ENCODE assay signal across 11 mouse cellular contexts in the genomic region with DNA sequence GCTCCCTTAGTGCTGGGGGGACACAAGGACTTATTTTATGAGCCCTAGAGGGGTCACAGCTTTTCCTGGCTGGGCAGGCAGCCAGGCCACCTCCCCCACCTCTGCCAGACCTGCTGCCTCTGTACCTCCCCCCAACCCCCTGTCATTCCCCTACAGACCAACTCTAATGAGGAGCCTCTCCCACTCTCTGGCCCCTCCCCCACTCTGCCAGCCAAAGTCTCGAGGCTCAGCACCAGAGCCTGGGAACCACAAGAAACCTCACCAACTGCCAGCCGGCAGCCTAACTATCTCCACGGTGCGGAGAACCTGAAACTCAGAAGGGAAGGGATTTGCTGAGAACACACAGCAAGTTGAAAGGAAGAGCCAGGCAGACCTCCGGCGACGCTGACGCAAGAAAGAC. TPM values are rescaled to one million over a fixed set of nuclear protein-coding genes. Genes with fewer than 3 reads are reported as not detected.
A peak's percentile ranks its signal among the peaks of the same experiment; 100 is the strongest.
DNase-seq lines count a peak whose midpoint lies in the region; ATAC-seq and TF ChIP-seq lines count a peak whose summit lies in the region.
"Had no signal": no experiment of that assay in that cellular context is flagged by ENCODE, and none has a peak within 500 bp of the region (broad histone marks: within the 10 kb centered on the region; RNA-seq: fewer than 3 reads in every experiment).

No protein-coding gene starts in this region.

- 0 out of 2 replicates have a peak overlapping the region, but pooled peaks have one; percentile 6 for H3K4me3 ChIP-seq in heart, embryonic 11.5 days (ENCODE audit: low read depth, low read length)
- no peak overlapping the region for H3K4me3 ChIP-seq in thymus, adult 2 months (ENCODE audit: control insufficient read depth, insufficient read depth, low read length)
- H3K4me3 ChIP-seq in liver, embryonic 12.5 days, result no peak overlapping the region
- H3K4me3 ChIP-seq: erythroblast, embryonic 14.5 days; liver, embryonic 15.5 days had no signal

- TF ChIP-seq POLR2A in thymus, adult 2 months (IDR thresholded peaks at IDR 0.05; ENCODE audit: control insufficient read depth, extremely low read depth, insufficient read depth, low read length, poor library complexity), result no peak

- H3K9ac ChIP-seq in heart, embryonic 11.5 days (ENCODE audit: low read depth, low read length), result peak overlapping the region; percentile 39; the same call in 1 of the 2 replicates
- H3K9ac ChIP-seq in liver, embryonic 12.5 days, result no peak overlapping the region
- H3K9ac ChIP-seq: liver, embryonic 15.5 days had no signal

- no peak for TF ChIP-seq CTCF in thymus, adult 2 months (IDR thresholded peaks at IDR 0.05; ENCODE audit: borderline replicate concordance, control insufficient read depth, extremely low read depth, insufficient read depth, low read length, poor library complexity)

- 0 out of 2 replicates have a peak, but pooled peaks cover 5% of the 10 kb centered on the region for H3K4me1 ChIP-seq in heart, embryonic 11.5 days (ENCODE audit: control insufficient read depth, insufficient read depth, low read length)
- no peaks in the 10 kb centered on the region for H3K4me1 ChIP-seq in thymus, adult 2 months (replicated peaks; ENCODE audit: control insufficient read depth, insufficient read depth, low read length)
- H3K4me1 ChIP-seq in liver, embryonic 12.5 days, result peaks cover 43% of the 10 kb centered on the region

- no peak for DNase-seq in heart, adult 9 months (ENCODE audit: low spot score in 2 of 2)
- peak; percentile 38 for DNase-seq in thymus, postnatal 4 days
- no peak for DNase-seq in thymus, adult 2 months
- no peak for DNase-seq in urinary bladder, adult 18-20 months (ENCODE audit: low spot score in 2 of 2)
- no peak for DNase-seq in spleen, postnatal 10 days (ENCODE audit: low spot score in 2 of 2)
- no peak for DNase-seq in thymus, postnatal 36 days

- no peak for ATAC-seq in heart, embryonic 11.5 days (replicated peaks; ENCODE audit: insufficient number of reproducible peaks, low FRiP score, low TSS enrichment)
- ATAC-seq in liver, embryonic 12.5 days, result no peak

- H3K36me3 ChIP-seq in heart, embryonic 11.5 days (ENCODE audit: control insufficient read depth, insufficient read depth, low read length), result no peaks in the 10 kb centered on the region
- H3K36me3 ChIP-seq in thymus, adult 2 months (ENCODE audit: control insufficient read depth, insufficient read depth, low read length), result no peaks in the 10 kb centered on the region
- H3K36me3 ChIP-seq in liver, embryonic 12.5 days, result no peaks in the 10 kb centered on the region
- H3K36me3 ChIP-seq: liver, embryonic 15.5 days had no signal

- 6% methylated on average over 8 of the region's 8 CpGs for WGBS in heart, embryonic 11.5 days (ENCODE audit: insufficient replicate concordance)
- WGBS in thymus, adult 2 months, result 40% methylated on average over 8 of the region's 8 CpGs
- 22% methylated on average over 8 of the region's 8 CpGs for WGBS in liver, embryonic 12.5 days (ENCODE audit: insufficient replicate concordance)

- no peaks in the 10 kb centered on the region for H3K9me3 ChIP-seq in heart, embryonic 11.5 days (replicated peaks; ENCODE audit: control insufficient read depth, low read length)
- H3K9me3 ChIP-seq in liver, embryonic 12.5 days (replicated peaks), result no peaks in the 10 kb centered on the region
- H3K9me3 ChIP-seq: liver, embryonic 15.5 days had no signal

- H3K27ac ChIP-seq in heart, embryonic 11.5 days (ENCODE audit: low read depth, low read length), result no peak overlapping the region
- H3K27ac ChIP-seq in thymus, adult 2 months (ENCODE audit: control insufficient read depth, insufficient read depth, low read length), result no peak overlapping the region
- no peak overlapping the region for H3K27ac ChIP-seq in liver, embryonic 12.5 days
- H3K27ac ChIP-seq: liver, embryonic 15.5 days had no signal

- H3K27me3 ChIP-seq in heart, embryonic 11.5 days (ENCODE audit: control insufficient read depth, insufficient read depth, low read length), result peaks cover 10% of the 10 kb centered on the region
- no peaks in the 10 kb centered on the region for H3K27me3 ChIP-seq in thymus, adult 2 months (ENCODE audit: control insufficient read depth, insufficient read depth, low read length)
- H3K27me3 ChIP-seq in liver, embryonic 12.5 days (replicated peaks), result peaks cover 13% of the 10 kb centered on the region; the same call in 1 of the 2 replicates

- peak overlapping the region; percentile 51 for H3K4me2 ChIP-seq in heart, embryonic 11.5 days
- peak overlapping the region; percentile 43 for H3K4me2 ChIP-seq in liver, embryonic 12.5 days
- H3K4me2 ChIP-seq: liver, embryonic 15.5 days had no signal

RNA-seq across cellular contexts. Expression of gene Gdf5, which starts 1.7 kb away (rescaled TPM):
- 0.36 and 0.63 TPM in 2 replicates for polyA plus RNA-seq in heart, embryonic 11.5 days (2014; fragmentation: Nextera tagmentation; extraction: Ambion mirVana)
- polyA plus RNA-seq in thymus, adult 2 months (2012; rRNA removed), result 0.23 and 0.31 TPM in 2 replicates
- 0.07 and 0.23 TPM in 2 replicates for polyA plus RNA-seq in liver, embryonic 12.5 days (2016; fragmentation: Nextera tagmentation; extraction: Ambion mirVana)
- polyA plus RNA-seq: erythroblast, embryonic 14.5 days; liver, embryonic 15.5 days; small intestine, adult 2 months had no signal

RNA-seq across cellular contexts. Expression of gene Gm15557, which starts 2.9 kb away (rescaled TPM):
- polyA plus RNA-seq in heart, embryonic 11.5 days (2014; fragmentation: Nextera tagmentation; extraction: Ambion mirVana), result not detected in 2 replicates
- not detected in 2 replicates for polyA plus RNA-seq in thymus, adult 2 months (2012; rRNA removed)
- not detected in 2 replicates for polyA plus RNA-seq in liver, embryonic 12.5 days (2016; fragmentation: Nextera tagmentation; extraction: Ambion mirVana)
- polyA plus RNA-seq: erythroblast, embryonic 14.5 days; liver, embryonic 15.5 days; small intestine, adult 2 months had no signal

RNA-seq across cellular contexts. Expression of gene Cep250, which starts 12.8 kb away (rescaled TPM):
- polyA plus RNA-seq in heart, embryonic 11.5 days (2014; fragmentation: Nextera tagmentation; extraction: Ambion mirVana), result 6.4 and 12.3 TPM in 2 replicates
- polyA plus RNA-seq in thymus, adult 2 months (2012; rRNA removed), result 31.6 and 36.7 TPM in 2 replicates
- polyA plus RNA-seq in liver, embryonic 12.5 days (2016; fragmentation: Nextera tagmentation; extraction: Ambion mirVana), result 20.7 and 21.4 TPM in 2 replicates

RNA-seq across cellular contexts. Expression of gene Uqcc1, which starts 13.4 kb away (rescaled TPM):
- polyA plus RNA-seq in heart, embryonic 11.5 days (2014; fragmentation: Nextera tagmentation; extraction: Ambion mirVana), result 86.7 and 118 TPM in 2 replicates
- polyA plus RNA-seq in thymus, adult 2 months (2012; rRNA removed), result 26.5 and 30.0 TPM in 2 replicates
- 51.0 and 56.6 TPM in 2 replicates for polyA plus RNA-seq in liver, embryonic 12.5 days (2016; fragmentation: Nextera tagmentation; extraction: Ambion mirVana)
